Mouse (Mus musculus): ENCODE results near the gene Notch3. TPM values are rescaled to one million over a fixed set of nuclear protein-coding genes. Genes with fewer than 3 reads are reported as not detected.
A peak's percentile ranks its signal among the peaks of the same experiment; 100 is the strongest.
"Not testable (repeated sequence)": the region's sequence is repeated elsewhere in the genome, so short reads cannot be mapped to it uniquely, and the experiment has no call there.

The Notch3 gene
- total RNA-seq (2022), result 10 to 100 TPM; 18.6 to 24.9 (median 21.6) TPM

DNA sequence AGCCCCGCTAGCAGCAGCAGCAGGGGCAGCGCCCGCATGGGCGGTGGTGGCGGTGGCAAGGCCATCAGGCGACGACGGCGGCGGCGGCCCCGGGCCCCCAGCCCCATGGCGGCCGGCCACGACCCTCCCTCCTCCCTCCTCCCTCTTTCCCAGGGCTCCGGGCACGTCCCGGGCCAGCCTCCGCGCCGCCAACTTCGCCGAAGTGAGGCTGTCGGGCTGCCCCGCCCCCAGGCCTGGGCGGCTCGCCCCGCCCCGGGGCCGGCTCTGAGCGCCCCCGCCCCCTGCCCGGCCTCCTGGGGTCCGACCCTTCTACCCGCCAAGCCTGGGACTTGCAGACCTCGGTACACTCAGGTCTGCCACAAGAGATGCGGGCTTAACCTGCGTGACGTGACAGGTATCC lies at the start of gene Notch3:
Gene Notch3, minus strand, starts transcription at position 166 of the 400 bp plus-strand sequence.
- DNase-seq (ENCODE audit: low spot score), result no peak

DNA sequence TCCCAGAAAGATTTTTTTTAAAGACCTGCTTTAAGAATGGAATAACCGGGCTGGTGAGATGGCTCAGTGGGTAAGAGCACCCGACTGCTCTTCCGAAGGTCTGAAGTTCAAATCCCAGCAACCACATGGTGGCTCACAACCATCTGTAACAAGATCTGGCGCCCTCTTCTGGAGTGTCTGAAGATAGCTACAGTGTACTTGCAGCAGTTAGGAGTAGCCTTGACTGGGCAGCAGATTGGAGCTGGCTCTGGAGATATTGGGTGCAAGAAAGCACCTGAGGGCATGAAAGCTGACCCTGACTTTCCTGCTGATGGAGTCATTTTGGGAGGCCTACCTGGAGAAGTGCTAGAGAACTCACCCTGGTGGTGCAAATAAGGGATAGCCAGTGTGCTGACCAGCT lies 48.9 kb upstream of the Notch3 start:
- DNase-seq (ENCODE audit: low spot score), result not testable (repeated sequence)

DNA sequence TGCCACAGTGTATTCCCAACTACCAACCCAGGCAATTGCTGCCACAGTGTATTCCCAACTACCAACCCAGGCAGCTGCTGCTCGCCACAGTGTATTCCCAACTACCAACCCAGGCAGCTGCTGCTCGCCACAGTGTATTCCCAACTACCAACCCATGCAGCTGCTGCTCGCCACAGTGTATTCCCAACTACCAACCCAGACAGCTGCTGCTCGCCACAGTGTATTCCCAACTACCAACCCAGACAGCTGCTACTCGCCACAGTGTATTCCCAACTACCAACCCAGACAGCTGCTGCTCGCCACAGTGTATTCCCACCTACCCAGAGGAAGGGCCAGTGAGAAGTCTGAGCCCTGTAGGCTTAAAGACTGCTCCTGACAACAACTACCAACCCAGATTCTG lies 44.9 kb upstream of the Notch3 start:
- DNase-seq (ENCODE audit: low spot score), result not testable (repeated sequence)

DNA sequence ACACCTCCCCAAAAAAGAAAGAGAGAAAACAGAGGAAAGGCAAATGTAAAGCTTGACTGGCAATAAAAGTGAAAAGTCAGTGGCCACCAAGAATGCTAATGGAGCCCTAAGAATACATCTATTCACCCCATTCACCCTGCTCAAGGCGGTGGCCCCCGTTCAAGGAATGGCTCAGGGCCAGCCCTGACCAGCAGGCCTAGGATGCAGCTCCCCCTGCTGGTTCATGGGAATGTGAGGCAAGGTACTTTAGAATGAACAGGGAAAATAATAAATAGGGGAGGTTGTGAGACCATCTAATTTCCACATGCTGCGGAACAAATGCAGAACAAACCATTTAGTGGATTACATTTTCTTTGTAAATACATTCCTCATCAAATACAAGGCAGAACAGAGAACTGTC lies 43.1 kb upstream of the Notch3 start:
- peak; percentile 69 for DNase-seq (ENCODE audit: low spot score)

DNA sequence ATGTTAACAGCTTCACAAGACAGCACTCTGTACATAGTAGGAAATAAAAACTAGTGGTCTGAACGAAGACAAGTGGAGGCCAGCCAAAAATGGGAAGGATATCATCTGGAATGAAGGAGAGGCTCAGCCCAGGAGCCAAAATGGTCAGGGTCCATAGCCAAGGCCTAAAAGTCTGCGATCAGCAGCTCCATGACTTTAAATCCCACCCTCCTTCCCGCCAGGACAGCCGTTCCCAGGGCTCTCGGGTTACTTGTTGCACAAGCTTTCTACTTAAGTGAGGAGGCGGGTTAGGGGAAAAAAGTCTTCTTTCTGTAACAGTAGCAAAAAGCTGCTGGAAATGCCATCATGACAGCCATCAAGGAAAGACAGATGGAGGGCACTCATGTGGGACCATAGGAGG lies 42.5 kb upstream of the Notch3 start:
- DNase-seq (ENCODE audit: low spot score), result peak; percentile 36

DNA sequence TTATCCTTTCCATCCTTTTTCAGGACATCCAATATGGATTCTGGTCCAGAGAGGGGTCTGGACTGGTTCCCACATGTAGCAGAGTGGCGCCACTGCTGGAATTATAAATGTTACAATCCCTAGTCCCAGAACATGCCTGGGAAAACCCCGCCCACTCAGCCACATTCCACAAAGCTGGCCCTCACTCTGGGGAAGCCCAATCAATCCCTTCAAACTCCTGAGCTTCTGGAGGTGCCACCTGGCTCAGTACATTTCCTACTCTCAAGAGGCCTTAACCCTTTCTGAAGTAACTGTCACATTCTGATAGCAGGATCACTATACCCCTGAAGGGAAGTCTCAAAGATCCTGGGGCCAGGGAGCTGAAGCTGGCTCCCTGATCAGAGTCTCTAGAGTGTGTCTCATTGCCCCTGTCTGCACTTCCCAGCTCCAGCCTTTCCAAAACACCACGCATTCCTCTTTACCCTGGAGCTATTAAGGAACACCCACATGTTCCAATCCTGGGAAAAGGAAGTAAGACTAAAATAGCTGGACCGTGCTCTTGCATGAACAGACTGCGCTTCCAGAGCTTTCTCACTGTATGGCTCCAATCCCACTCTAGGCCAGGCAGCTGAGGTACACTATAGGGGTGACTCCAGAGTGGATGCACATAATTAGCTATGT lies 41.1 kb upstream of the Notch3 start:
- peak; percentile 63 for DNase-seq (ENCODE audit: low spot score)

DNA sequence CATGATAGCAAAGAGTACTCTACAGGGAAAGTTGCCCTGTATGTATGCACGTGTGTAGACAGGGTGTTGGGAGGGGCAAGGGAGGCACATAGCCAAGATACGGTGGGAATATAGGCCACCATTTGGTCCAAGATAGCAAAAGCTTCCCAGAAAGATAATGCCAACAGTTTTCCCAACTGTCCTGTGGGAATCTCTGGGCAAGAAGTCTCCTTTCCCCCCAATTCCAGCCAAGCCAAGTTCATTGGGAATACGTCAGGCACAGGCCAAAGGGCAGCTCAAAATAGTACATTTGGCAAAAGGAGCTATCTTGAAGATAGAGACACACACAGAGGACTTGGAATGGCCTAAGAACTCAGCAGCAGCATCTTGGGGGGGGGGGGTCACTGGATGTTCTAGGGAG lies 38.7 kb upstream of the Notch3 start:
- DNase-seq (ENCODE audit: low spot score), result peak; percentile 51

DNA sequence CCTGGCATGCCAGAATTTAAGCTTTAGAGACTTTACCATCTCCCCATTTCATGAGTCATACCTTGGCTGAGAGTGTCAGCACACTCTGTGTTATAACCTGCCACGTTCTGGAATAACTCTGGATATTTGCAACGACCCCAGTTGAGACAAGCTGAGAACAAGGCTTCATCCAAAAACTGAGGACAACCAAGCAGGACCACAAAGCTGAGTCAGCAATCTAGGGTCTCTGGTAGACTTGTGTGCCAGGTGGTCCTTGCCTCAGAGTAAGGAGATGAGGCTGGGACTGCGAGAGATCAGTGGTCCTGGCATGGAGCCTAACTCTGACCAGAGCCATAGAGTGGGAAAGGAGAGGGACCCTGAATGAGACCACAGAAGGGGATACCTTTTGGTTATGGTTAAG lies 36.3 kb upstream of the Notch3 start:
- no peak for DNase-seq (ENCODE audit: low spot score)

DNA sequence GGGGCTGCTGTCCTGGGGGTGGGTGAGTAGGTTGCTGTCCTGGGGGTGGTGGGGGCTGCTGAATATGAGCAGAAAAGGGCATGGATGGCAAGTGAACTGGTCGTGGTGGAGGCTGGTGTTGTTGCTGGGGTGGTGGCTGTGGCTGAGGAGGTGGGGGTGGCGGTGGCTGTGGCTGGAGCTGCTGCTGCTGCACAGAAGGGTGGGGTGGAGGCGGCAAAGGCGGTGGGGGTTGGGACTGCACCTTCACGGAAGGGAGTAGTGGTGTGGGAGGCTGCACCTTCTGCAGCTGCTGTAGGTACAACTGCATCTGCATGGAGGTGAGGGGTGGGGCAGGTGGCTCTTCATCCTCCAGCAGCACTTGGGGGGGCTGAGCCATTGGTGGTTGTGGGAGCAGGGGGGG lies 34.4 kb upstream of the Notch3 start:
- DNase-seq (ENCODE audit: low spot score), result no peak

DNA sequence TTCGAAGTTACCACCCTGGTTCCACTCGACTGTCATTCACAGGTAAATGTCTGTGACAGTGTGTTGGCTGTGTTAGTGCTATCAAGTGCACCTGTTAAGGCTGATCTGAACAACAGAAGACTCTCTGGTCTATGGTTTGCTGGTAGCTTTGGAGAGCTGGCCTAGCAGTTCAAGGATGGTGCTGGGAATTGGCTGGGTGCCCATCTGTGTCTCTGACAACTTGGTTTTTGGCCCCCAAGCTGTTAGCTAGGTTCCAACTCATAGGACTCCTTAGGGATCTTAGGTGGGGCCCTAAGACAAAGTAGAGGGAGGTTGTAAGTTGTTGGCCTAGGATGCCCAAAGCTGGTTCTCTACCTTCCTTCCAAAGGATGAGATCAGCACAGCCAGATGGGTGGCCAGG lies 33.1 kb upstream of the Notch3 start:
- no peak for DNase-seq (ENCODE audit: low spot score)

DNA sequence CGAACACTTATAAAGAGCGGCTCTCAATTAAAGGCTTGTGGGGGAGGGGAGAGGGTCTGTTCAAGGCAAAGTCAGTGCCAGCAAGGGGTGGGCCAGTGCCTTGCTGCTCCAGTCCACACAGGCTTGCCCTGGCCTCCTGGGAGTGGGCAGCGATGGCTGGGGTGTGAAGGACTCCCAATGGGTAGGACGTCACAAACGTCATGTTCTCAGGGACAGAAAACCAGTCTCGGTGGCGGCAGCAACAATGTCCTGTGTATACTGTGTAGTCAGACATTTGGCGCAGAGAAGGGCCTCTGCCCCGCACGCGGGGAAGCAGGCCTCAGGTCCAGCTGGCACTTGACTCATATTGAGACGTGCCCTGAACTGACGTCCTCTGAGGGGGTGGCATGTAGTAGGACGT lies 30.5 kb upstream of the Notch3 start:
- DNase-seq (ENCODE audit: low spot score), result no peak

DNA sequence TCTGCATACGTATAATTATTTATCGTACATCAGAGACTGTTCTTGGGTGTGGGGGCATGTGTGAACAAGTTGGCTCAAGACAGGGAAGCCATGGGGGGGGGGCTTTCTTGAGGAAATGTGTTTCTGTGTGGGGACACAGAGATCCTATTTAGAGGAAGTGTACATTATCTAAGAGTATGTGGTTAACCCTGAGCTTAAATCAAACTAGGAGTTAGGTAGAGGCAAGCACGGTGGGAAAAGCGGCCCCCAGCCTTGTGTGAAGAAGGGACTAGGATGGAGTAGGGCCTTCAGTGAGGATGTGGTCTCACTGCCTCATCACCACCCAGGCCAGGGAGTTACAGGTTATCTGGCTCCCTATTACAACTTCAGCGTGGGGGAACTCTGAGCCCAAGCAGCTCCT lies 29.1 kb upstream of the Notch3 start:
- no peak for DNase-seq (ENCODE audit: low spot score)

DNA sequence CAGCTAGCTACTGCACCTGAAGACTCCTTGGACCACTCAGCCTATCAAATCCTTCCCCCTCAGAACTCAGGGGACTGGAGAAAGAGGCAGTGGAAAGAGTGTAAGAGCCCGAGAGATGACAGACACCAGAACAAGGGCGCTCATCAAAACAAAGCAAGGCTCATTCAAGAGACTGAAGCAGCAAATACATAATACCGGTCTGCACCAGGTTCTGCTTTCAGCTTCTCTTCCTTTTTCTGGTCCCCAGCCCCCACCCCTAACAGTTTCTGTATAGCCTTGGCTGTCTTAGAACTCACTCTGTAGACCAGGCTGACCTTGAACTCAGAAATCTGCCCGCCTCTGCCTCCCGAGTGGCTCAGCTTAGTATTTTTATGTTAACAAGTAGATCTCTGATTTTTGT lies 26.4 kb upstream of the Notch3 start:
- DNase-seq (ENCODE audit: low spot score), result no peak

DNA sequence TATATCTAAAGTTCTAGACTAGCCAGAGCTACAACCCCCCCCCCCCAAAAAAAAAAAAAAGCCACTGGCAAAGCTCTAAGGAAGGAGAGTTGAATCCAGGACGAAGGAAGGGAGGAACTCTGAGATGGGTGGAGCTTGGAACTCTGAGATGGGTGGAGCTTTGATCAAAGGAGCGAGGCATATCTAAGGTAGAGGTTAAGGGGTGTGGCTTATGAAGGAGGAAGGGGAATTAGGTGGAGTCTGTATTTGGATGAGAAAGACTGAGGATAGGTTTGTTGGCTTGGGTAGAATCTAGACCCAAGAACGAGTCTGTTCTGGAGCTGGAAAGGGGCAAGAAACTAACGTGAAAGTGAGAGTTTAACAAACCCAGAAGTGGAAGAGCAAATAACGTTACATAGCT lies 23.2 kb upstream of the Notch3 start:
- no peak for DNase-seq (ENCODE audit: low spot score)

DNA sequence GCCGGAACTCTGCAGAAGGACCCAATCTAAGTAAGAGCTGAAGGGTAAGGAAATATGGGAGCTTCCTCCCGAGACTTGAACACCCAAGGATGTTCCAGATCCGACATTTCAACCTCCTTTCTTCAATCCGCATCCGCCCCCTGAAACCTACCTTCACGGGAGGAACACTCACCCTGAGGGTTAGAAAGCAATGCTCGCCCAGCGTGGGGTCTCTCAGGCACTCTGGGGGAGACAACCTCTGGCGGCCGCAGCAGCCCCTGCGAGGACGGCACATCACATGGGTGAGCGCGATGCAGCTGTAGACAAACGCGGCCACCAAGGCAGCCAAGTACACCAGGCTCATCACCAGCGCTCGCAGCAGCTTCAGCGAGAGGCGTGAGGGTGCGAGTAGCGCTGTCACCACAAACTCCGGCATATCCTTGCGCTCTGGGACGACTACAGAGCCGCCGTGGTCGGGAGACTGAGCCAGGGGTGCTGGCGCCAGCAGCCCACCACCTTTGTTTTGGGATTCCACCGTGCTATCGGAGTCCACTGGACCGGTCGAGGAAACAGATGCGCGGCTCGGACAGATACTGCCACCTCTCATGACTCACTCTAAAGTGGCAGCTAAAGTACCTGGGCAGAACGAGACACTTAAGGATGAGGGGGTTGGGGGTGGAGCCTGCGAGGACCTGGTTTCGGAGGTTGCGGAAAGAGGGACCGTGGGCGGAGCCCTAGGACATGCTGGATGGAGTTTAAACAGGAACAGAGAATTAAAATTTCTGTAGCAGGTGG lies 22.4 kb upstream of the Notch3 start, which contains the start of gene Ephx3:
Gene Ephx3, minus strand, starts transcription at position 687 of the 774 bp plus-strand sequence.
- no peak for DNase-seq (ENCODE audit: low spot score)

DNA sequence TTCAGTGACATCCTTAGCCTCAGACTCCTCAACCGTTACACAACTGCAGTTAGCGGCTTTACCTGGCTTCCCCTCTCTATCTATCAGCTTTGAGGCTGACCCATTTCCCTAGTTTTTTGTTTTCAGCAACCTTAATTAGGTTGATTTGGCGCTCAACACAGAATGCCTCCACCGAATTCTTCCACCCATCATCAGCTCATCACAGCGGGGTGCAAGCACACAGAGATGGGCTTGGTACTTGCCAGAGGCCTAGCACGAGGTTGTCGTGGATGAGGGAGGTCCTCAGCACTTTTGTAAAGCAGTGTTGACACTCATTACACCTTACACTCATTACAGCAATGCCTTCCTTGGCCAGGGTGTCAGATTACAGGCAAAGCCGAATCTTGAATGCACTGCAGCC lies 16.4 kb upstream of the Notch3 start:
- DNase-seq (ENCODE audit: low spot score), result no peak

DNA sequence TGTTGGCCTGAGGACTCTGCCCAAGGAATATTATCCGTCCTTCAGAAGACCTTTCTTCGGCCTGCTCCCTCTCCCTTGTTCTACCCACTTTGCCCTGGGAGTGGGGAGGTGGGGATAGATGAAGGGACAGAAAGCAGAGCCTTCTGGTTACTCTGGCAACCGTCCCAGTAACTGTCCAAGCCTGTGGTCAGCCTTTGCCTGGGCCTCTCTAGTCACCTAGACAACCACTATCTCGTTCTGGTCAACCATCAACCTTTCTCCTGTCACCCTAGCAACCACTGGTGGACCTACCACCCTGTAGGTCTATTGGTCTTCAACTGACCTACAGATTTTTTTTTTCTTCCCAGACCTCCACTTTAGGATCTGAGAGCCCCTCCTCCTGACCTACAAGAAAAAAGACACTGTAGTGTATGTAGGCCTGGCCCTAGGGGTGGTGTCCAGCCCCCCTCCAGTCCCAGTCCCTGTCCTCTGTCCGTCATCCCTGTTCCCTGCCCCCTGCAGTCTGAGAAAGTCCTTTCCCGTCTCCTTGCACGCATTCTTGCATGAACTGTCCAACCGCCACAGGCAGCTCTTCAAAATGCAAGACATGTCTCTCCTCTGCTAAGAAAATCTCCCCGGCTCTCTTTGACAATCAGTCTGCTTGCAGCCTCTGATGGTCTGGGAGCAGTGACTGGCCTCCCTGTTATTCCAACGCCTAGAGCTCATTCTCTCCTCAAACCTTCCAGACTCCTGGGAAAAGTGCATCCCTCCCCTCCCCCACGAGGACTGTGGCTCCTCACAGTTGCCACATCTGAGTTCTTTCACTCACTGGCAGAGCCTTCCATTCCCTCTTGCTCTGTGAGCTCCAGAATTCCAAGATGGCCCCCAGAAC lies 13.2 kb upstream of the Notch3 start:
- DNase-seq (ENCODE audit: low spot score), result no peak

DNA sequence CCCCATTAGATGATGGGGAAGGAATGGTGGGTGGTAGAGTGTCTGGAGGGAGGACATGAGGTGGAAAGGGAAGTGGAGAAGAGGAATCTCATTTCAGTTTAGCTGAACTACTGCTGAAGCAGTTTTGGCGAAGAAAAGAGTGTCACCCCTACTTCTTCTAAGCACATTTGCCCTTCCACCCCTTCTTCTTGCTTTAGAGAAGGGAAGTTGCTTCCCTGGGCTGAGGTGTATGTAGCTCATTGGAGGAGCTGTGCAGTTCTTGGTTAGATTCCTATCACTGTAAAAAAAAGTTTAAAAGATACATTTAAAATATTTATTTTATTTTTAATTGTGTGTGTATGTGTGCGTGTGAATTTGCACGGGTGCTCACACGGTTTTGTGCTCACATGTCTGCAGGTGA lies 10.3 kb upstream of the Notch3 start:
- no peak for DNase-seq (ENCODE audit: low spot score)

DNA sequence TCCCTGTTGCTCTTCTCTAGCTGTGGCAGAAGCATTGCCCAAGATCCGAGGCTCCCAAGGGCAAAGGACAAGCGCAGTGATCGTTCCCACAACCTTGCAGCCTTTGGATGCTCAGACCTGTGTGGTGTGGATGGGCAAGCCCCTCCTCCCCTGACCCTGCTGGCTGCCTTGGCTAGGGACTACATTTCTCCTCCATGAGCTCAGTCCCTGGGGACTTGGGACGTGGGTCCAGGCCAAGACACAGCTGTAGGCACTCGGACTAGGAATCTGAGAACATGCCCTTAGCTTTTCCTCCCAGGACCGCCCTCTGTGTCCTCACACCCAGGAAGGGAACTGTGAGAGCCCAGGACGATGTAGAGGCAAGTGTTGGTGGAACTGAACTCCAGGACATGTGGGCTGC lies 6.5 kb upstream of the Notch3 start:
- peak; percentile 82 for DNase-seq (ENCODE audit: low spot score)

DNA sequence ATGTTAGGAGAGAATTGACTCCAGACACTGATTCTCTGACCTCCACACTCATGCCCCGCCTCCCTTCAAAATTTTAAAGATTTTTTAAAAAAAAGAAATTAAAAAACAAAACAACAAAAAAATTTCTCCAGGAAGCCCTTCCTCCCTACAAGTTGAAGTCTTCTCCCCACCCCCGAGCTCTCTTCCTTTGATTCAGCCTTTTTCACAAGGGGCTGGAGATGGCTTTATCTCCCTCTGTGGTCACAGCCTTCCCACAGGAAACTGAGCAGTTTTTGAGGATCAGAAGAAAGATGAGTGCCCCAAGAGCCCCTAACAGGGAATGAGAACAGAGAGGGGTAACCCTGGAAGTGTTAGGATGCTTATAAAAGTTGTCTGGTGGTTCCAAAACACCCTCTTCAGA lies 5.8 kb upstream of the Notch3 start:
- DNase-seq (ENCODE audit: low spot score), result no peak

DNA sequence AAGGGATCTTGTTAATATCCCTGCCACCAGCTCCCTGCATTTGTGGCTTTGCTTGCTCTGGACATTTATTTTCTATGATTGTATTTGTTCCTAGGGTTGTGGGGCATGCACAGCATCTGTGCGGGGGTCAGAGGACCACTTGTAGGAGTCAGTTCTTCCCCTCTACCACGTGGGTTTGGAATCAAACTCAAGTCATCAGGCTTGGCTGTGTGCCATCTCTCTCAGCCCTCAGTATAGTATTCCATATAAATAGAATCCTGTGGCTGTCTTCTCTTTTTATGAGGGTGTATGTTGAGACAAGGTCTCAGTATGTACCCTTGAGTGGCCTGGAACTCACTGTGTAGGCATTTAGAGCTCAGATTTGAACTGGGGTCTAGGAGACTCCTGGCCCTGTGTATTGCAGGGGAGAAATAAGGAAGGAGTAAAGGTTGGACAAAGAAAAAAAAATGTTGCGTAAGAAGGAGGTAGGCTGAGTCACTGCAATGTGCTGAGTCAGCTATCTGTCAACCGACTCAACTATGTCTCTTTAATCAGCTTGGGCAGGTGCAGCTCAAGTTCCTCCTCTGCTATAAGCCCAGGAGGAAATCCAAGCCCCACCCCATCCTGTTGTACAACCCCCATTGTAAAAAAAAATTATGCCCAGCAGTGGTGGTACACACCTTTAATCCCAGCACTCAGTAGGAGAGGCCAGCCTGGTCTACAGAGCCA lies 3.0 kb upstream of the Notch3 start:
- no peak for DNase-seq (ENCODE audit: low spot score)
